Mouse (Mus musculus): ENCODE measurements around the gene Slc6a17.

GRCm38 (mm10) chr3:107501702-107502151 lies 16.1 kb downstream of the Slc6a17 start:
- no peak for TF ChIP-seq POLR2A (IDR thresholded peaks at IDR 0.05; ENCODE audit: control insufficient read depth, low read depth, low read length)
- TF ChIP-seq CTCF (IDR thresholded peaks at IDR 0.05; ENCODE audit: control insufficient read depth, insufficient read depth, insufficient replicate concordance, low read depth, low read length) = no peak
